Mouse (Mus musculus): ENCODE measurements around the gene Zfp446. TPM values are rescaled to one million over a fixed set of nuclear protein-coding genes. Genes with fewer than 3 reads are reported as not detected.

Gene Zfp446
- polyA plus RNA-seq, 1 experiment from 2014 or later = 2.9 TPM

- Histone ChIP-seq H3K4me3 (replicated peaks) (peak overlapping the region; percentile 95), H3K9ac (peak overlapping the region; percentile 98), H3K27me3 (no peaks in the 10 kb centered on the region), H3K4me2 (peak overlapping the region; percentile 98), H3K4me1 (replicated peaks) (peaks cover 39% of the 10 kb centered on the region), H3K36me3 (peaks cover 52% of the 10 kb centered on the region), H3K9me3 (replicated peaks) (no peaks in the 10 kb centered on the region), H3K27ac (peak overlapping the region; percentile 97)
- 30% methylated on average over 4 of the region's 4 CpGs for WGBS (ENCODE audit: insufficient replicate concordance)
- ATAC-seq (ENCODE audit: low read depth) (no peak), DNase-seq (no peak)
These were observed 48.0 kb downstream of the Zfp446 start for GRCm38 (mm10) chr7:13025511-13026112.

GRCm38 (mm10) chr7:13028986-13029385, 51.3 kb downstream of the Zfp446 start:
- 86% methylated on average over 4 of the region's 4 CpGs for WGBS (ENCODE audit: insufficient replicate concordance)
- Histone ChIP-seq H3K4me1 (replicated peaks) (peaks cover 46% of the 10 kb centered on the region), H3K27me3 (no peaks in the 10 kb centered on the region), H3K4me2 (no peak overlapping the region), H3K9ac (no peak overlapping the region), H3K9me3 (replicated peaks) (no peaks in the 10 kb centered on the region), H3K4me3 (replicated peaks) (no peak overlapping the region), H3K27ac (no peak overlapping the region), H3K36me3 (peaks cover 83% of the 10 kb centered on the region)
- ATAC-seq (ENCODE audit: low read depth) = no peak
- no peak for DNase-seq

GRCm38 (mm10) chr7:13031069-13031468, 53.4 kb downstream of the Zfp446 start:
- DNase-seq (no peak), ATAC-seq (ENCODE audit: low read depth) (no peak)
- H3K4me1 ChIP-seq (replicated peaks) = peaks cover 49% of the 10 kb centered on the region
- H3K4me3 ChIP-seq (replicated peaks) = no peak overlapping the region
- peaks cover 88% of the 10 kb centered on the region for H3K36me3 ChIP-seq
- 80% methylated on average over 5 of the region's 5 CpGs for WGBS (ENCODE audit: insufficient replicate concordance)
- no peak overlapping the region for H3K4me2 ChIP-seq
- H3K9me3 ChIP-seq (replicated peaks) = no peaks in the 10 kb centered on the region
- no peaks in the 10 kb centered on the region for H3K27me3 ChIP-seq
- no peak overlapping the region for H3K9ac ChIP-seq
- H3K27ac ChIP-seq = no peak overlapping the region

GRCm38 (mm10) chr7:13031983-13032382, 54.3 kb downstream of the Zfp446 start:
- Histone ChIP-seq H3K4me2 (no peak overlapping the region), H3K9me3 (replicated peaks) (no peaks in the 10 kb centered on the region), H3K36me3 (peaks cover 82% of the 10 kb centered on the region), H3K4me3 (replicated peaks) (no peak overlapping the region), H3K27me3 (no peaks in the 10 kb centered on the region), H3K27ac (no peak overlapping the region; the same call in 1 of the 2 replicates), H3K4me1 (replicated peaks) (peaks cover 49% of the 10 kb centered on the region), H3K9ac (0 out of 2 replicates have a peak overlapping the region, but pooled peaks have one; percentile 10)
- WGBS (ENCODE audit: insufficient replicate concordance) = 81% methylated on average over 2 of the region's 2 CpGs
- DNase-seq (no peak), ATAC-seq (ENCODE audit: low read depth) (no peak)

- Histone ChIP-seq H3K9me3 (replicated peaks) (no peaks in the 10 kb centered on the region), H3K36me3 (peaks cover 77% of the 10 kb centered on the region), H3K9ac (peak overlapping the region; percentile 88; the same call in 1 of the 2 replicates), H3K4me1 (replicated peaks) (peaks cover 48% of the 10 kb centered on the region), H3K27ac (no peak overlapping the region), H3K4me2 (0 out of 2 replicates have a peak overlapping the region, but pooled peaks have one; percentile 74), H3K27me3 (no peaks in the 10 kb centered on the region), H3K4me3 (replicated peaks) (peak overlapping the region; percentile 17; the same call in 1 of the 2 replicates)
- ATAC-seq (ENCODE audit: low read depth) (no peak), DNase-seq (no peak)
- 89% methylated on average over 7 of the region's 7 CpGs for WGBS (ENCODE audit: insufficient replicate concordance)
These were observed 54.9 kb downstream of the Zfp446 start for GRCm38 (mm10) chr7:13032541-13032940.

- peak overlapping the region; percentile 74 for H3K4me2 ChIP-seq
- peaks cover 49% of the 10 kb centered on the region for H3K4me1 ChIP-seq (replicated peaks)
- H3K27me3 ChIP-seq = no peaks in the 10 kb centered on the region
- WGBS (ENCODE audit: insufficient replicate concordance) = 41% methylated on average over 13 of the region's 13 CpGs
- peak overlapping the region; percentile 88 for H3K9ac ChIP-seq
- H3K4me3 ChIP-seq (replicated peaks) = peak overlapping the region; percentile 78
- peaks cover 66% of the 10 kb centered on the region for H3K36me3 ChIP-seq
- no peak for DNase-seq
- peak overlapping the region; percentile 97 for H3K27ac ChIP-seq
- H3K9me3 ChIP-seq (replicated peaks) = no peaks in the 10 kb centered on the region
- no peak for ATAC-seq (ENCODE audit: low read depth)
These were observed 56.0 kb downstream of the Zfp446 start for GRCm38 (mm10) chr7:13033451-13034147.

- H3K9ac ChIP-seq = peak within 1 kb of the TSS; percentile 88
- peak within 1 kb of the TSS; percentile 97 for H3K27ac ChIP-seq
- peak within 1 kb of the TSS; percentile 74 for H3K4me2 ChIP-seq
- WGBS (ENCODE audit: insufficient replicate concordance) = under 1% methylated on average over 45 of the region's 45 CpGs
- H3K36me3 ChIP-seq = peaks cover 59% of the 10 kb centered on the region
- ATAC-seq (ENCODE audit: low read depth) (peak; percentile 76), DNase-seq (peak; percentile 96)
- H3K4me1 ChIP-seq (replicated peaks) = peaks cover 54% of the 10 kb centered on the region
- H3K9me3 ChIP-seq (replicated peaks) = no peaks in the 10 kb centered on the region
- H3K4me3 ChIP-seq (replicated peaks) = peak within 1 kb of the TSS; percentile 78
- H3K27me3 ChIP-seq = no peaks in the 10 kb centered on the region
These were observed 56.7 kb downstream of the Zfp446 start, which contains the start of gene Chmp2a for GRCm38 (mm10) chr7:13034148-13034977. Gene Chmp2a (minus strand): TSS chr7:13034807.

Other genes with a start within 250 kb of the Zfp446 start
- gene Vmn2r56, start 242.8 kb upstream of the Zfp446 start, polyA plus RNA-seq (2015; fragmentation: Nextera tagmentation; extraction: Ambion mirVana) = not detected in 2 replicates
- gene Zscan18, start 174.2 kb upstream of the Zfp446 start, polyA plus RNA-seq (2015; fragmentation: Nextera tagmentation; extraction: Ambion mirVana) = 0.48 and 0.75 TPM in 2 replicates
- gene Zfp329, start 159.0 kb upstream of the Zfp446 start, polyA plus RNA-seq (2015; fragmentation: Nextera tagmentation; extraction: Ambion mirVana) = 2.6 and 3.0 TPM in 2 replicates
- 11.7 and 14.0 TPM in 2 replicates for gene Zfp110, start 143.1 kb upstream of the Zfp446 start, polyA plus RNA-seq (2015; fragmentation: Nextera tagmentation; extraction: Ambion mirVana)
- 0.66 TPM in 2 replicates for gene Zfp128, start 96.7 kb upstream of the Zfp446 start, polyA plus RNA-seq (2015; fragmentation: Nextera tagmentation; extraction: Ambion mirVana)
- gene Zscan22, start 80.0 kb upstream of the Zfp446 start, polyA plus RNA-seq (2015; fragmentation: Nextera tagmentation; extraction: Ambion mirVana) = 4.6 and 5.5 TPM in 2 replicates
- 724 and 893 TPM in 2 replicates for gene Rps5, start 55.6 kb upstream of the Zfp446 start, polyA plus RNA-seq (2015; fragmentation: Nextera tagmentation; extraction: Ambion mirVana)
- 0.16 and 0.24 TPM in 2 replicates for gene Rnf225, start 50.4 kb upstream of the Zfp446 start, polyA plus RNA-seq (2015; fragmentation: Nextera tagmentation; extraction: Ambion mirVana)
- gene Zfp324, start 12.0 kb upstream of the Zfp446 start, polyA plus RNA-seq (2015; fragmentation: Nextera tagmentation; extraction: Ambion mirVana) = 3.3 and 3.6 TPM in 2 replicates
- 4.5 and 4.9 TPM in 2 replicates for gene Slc27a5, start 20.3 kb downstream of the Zfp446 start, polyA plus RNA-seq (2015; fragmentation: Nextera tagmentation; extraction: Ambion mirVana)
- 92.3 and 102 TPM in 2 replicates for gene Trim28, start 21.3 kb downstream of the Zfp446 start, polyA plus RNA-seq (2015; fragmentation: Nextera tagmentation; extraction: Ambion mirVana)
- 14.4 and 17.3 TPM in 2 replicates for gene Zbtb45, start 32.2 kb downstream of the Zfp446 start, polyA plus RNA-seq (2015; fragmentation: Nextera tagmentation; extraction: Ambion mirVana)
- gene Chmp2a, start 57.0 kb downstream of the Zfp446 start, polyA plus RNA-seq (2015; fragmentation: Nextera tagmentation; extraction: Ambion mirVana) = 127 and 130 TPM in 2 replicates
- gene Ube2m, start 60.4 kb downstream of the Zfp446 start, polyA plus RNA-seq (2015; fragmentation: Nextera tagmentation; extraction: Ambion mirVana) = 70.0 and 80.8 TPM in 2 replicates
- gene Mzf1, start 76.9 kb downstream of the Zfp446 start, polyA plus RNA-seq (2015; fragmentation: Nextera tagmentation; extraction: Ambion mirVana) = 0.45 and 0.52 TPM in 2 replicates
- not detected in 2 replicates for gene Vmn1r85, start 117.3 kb downstream of the Zfp446 start, polyA plus RNA-seq (2015; fragmentation: Nextera tagmentation; extraction: Ambion mirVana)
- not detected in 2 replicates for gene Vmn1r86, start 142.1 kb downstream of the Zfp446 start, polyA plus RNA-seq (2015; fragmentation: Nextera tagmentation; extraction: Ambion mirVana)
- not detected in 2 replicates for gene Vmn1r87, start 162.3 kb downstream of the Zfp446 start, polyA plus RNA-seq (2015; fragmentation: Nextera tagmentation; extraction: Ambion mirVana)
- 0.01 TPM in 1 of 2 replicates, not detected in the other for gene Vmn1r88, start 181.7 kb downstream of the Zfp446 start, polyA plus RNA-seq (2015; fragmentation: Nextera tagmentation; extraction: Ambion mirVana)
- not detected in 2 replicates for gene Vmn1r89, start 235.2 kb downstream of the Zfp446 start, polyA plus RNA-seq (2015; fragmentation: Nextera tagmentation; extraction: Ambion mirVana)

Data from liver, embryonic 13.5 days (tissue).